Mouse (Mus musculus) myocyte (in vitro differentiated cells): ENCODE results near the gene Mad1l1.

Source experiments
- E2F4 ChIP-seq: IDR thresholded peaks from one replicate; pipeline ENCODE4 v1.6.1; 2011; ENCODE audit warnings: mild to moderate bottlenecking, control low read depth, moderate library complexity; ENCODE audit not compliant: insufficient read depth
- MAX ChIP-seq: IDR thresholded peaks from one replicate; pipeline ENCODE4 v1.6.1; 2011; ENCODE audit warnings: low read depth, mild to moderate bottlenecking, control low read depth
- MYOG ChIP-seq, 3 experiments: IDR thresholded peaks; one replicate each; pipeline ENCODE4 v1.6.1; 2011; ENCODE audit warnings: control low read depth in 2 of 3, low read depth in 2 of 3, mild to moderate bottlenecking in 2 of 3; ENCODE audit not compliant: insufficient read length in 2 of 3, control insufficient read depth in 1 of 3, insufficient read depth in 1 of 3
- POLR2A ChIP-seq: IDR thresholded peaks from one replicate; pipeline ENCODE4 v1.6.1; 2011; ENCODE audit warnings: low read depth, mild to moderate bottlenecking, control low read depth, moderate library complexity; ENCODE audit not compliant: insufficient read length
- POLR2AphosphoS2 ChIP-seq: IDR thresholded peaks from one replicate; pipeline ENCODE4 v1.6.1; 2011; ENCODE audit warnings: low read depth, control low read depth; ENCODE audit not compliant: insufficient read length
- TCF12 ChIP-seq: IDR thresholded peaks from one replicate; pipeline ENCODE4 v1.6.1; 2011; ENCODE audit warnings: mild to moderate bottlenecking, control low read depth; ENCODE audit not compliant: poor library complexity, insufficient read depth, severe bottlenecking

DNA sequence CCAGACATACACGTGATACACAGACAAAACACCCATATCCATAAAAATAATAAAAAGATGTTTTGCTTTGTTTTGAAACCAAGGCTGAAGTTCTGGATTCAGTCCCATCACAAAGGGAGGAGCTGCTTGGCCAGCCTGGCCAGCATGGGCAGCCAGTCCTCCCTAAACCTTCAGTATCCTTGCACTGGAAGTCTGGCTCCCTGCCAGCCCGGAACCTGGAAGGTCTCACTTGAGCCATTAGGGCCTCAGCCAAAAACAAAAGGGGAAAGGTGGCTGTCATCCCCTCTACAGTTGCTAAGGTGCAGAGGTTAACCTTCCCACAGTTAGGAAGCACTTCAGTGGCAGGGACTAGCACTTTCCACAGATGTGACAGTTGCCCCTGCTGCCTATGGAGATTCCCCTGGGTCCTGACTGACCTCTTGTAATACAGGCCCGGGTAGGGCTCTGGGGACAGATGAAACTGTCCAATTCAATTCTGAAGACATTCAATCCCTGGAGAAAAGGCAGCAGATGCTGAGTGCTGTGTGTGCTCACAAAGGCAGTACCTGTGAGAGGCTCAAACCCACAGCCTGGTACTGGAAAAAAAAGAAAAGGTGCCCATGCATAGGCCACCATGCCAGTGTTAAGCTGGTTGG, 100.2 kb downstream of the Mad1l1 start:
- TF ChIP-seq TCF12 (no peak), POLR2AphosphoS2 (no peak), POLR2A (no peak), MAX (no peak), MYOG (IDR thresholded peaks at IDR 0.05; ENCODE audit: control insufficient read depth in 1 of 3, insufficient read depth in 1 of 3, insufficient read length in 2 of 3, low read depth in 2 of 3) (no peak), E2F4 (no peak)
